Mouse (Mus musculus) midbrain, embryonic 16.5 days (tissue): ENCODE results near the gene Acer3. TPM values are rescaled to one million over a fixed set of nuclear protein-coding genes. Genes with fewer than 3 reads are reported as not detected.

Experiments
- ATAC-seq: fragments of 200-750 bp; cut with Nextera tagmentation; 2 replicates; pipeline ENCODE4 v1.8.0; 2017; ENCODE audit warnings: moderate TSS enrichment
- H3K27ac ChIP-seq: fragments of 300-500 bp; sonication (generic); 2 replicates; pipeline ENCODE4 v1.5.1; 2014; ENCODE audit warnings: mild to moderate bottlenecking, low read length, mixed read lengths
- H3K27me3 ChIP-seq: fragments of 300-500 bp; sonication (generic); 2 replicates; pipeline ENCODE4 v1.6.1; 2014; ENCODE audit warnings: low read depth, low read length, mixed read lengths; ENCODE audit not compliant: control insufficient read depth, insufficient read depth
- H3K36me3 ChIP-seq: fragments of 300-500 bp; sonication (generic); 2 replicates; pipeline ENCODE4 v1.6.1; 2014; ENCODE audit warnings: mild to moderate bottlenecking, low read length, moderate library complexity, mixed read lengths; ENCODE audit not compliant: control insufficient read depth, insufficient read depth
- H3K4me1 ChIP-seq: fragments of 300-500 bp; sonication (generic); 2 replicates; pipeline ENCODE4 v1.6.1; 2014; ENCODE audit warnings: mild to moderate bottlenecking, low read length, mixed read lengths; ENCODE audit not compliant: control insufficient read depth, insufficient read depth
- H3K4me2 ChIP-seq: fragments of 300-500 bp; sonication (generic); 2 replicates; pipeline ENCODE4 v1.6.1; 2014; ENCODE audit warnings: mild to moderate bottlenecking, low read length, mixed read lengths
- H3K4me3 ChIP-seq: fragments of 300-500 bp; sonication (generic); 2 replicates; pipeline ENCODE4 v1.5.1; 2014; ENCODE audit warnings: low read depth, mild to moderate bottlenecking, low read length, moderate library complexity, mixed read lengths
- H3K9ac ChIP-seq: fragments of 300-500 bp; sonication (generic); 2 replicates; pipeline ENCODE4 v1.6.1; 2014; ENCODE audit warnings: low read depth, low read length, mixed read lengths
- H3K9me3 ChIP-seq: fragments of 300-500 bp; sonication (generic); replicated peaks from 2 replicates; pipeline ENCODE4 v1.6.1; 2014; ENCODE audit warnings: mild to moderate bottlenecking, low read length, mixed read lengths; ENCODE audit not compliant: control insufficient read depth, poor library complexity, severe bottlenecking
- whole genome bisulfite sequencing: fragments of 180-500 bp; shearing (Covaris S2); extraction: QIAGEN DNeasy Blood & Tissue Kit; methylation state at CpG from one replicate; pipeline ENCODE4 v1.1.7; 2014; 5-methylcytosine and 5-hydroxymethylcytosine counted together
- polyA plus RNA-seq: library from polyadenylated mRNA; unstranded; fragments of >200 nt; fragmentation: Nextera tagmentation; extraction: Ambion mirVana; gene quantifications from 2 replicates; pipeline ENCODE4 v1.2.1, GENCODE M21; 2015

Gene Acer3
- polyA plus RNA-seq, 1 experiment from 2014 or later = 20.6 TPM

DNA sequence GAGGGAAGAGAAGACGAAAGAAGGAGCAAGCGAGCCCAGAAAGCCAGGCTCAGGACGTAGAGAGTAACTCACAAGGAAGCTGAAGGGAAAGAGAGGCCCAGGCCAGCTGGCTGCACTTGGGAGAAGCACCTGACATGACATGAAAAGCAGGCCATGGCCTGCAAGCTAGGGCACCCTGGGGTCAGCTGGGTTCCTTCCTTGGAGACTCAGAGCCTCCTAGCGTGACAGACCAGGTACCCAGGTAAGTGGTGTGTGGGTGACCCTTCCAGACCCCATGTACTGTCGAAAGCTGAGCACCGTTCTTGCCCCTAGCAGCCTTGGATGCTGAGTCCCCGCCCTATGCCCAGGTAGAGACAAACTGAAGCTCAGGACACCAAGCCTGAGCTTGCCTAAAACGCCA, 148.3 kb downstream of the Acer3 start:
- Histone ChIP-seq H3K9ac (no peak overlapping the region), H3K9me3 (no peaks in the 10 kb centered on the region), H3K27ac (no peak overlapping the region), H3K4me1 (peaks cover 8% of the 10 kb centered on the region), H3K4me3 (no peak overlapping the region), H3K4me2 (no peak overlapping the region), H3K36me3 (no peaks in the 10 kb centered on the region), H3K27me3 (no peaks in the 10 kb centered on the region)
- WGBS = 89% methylated on average over 8 of the region's 8 CpGs
- no peak for ATAC-seq

DNA sequence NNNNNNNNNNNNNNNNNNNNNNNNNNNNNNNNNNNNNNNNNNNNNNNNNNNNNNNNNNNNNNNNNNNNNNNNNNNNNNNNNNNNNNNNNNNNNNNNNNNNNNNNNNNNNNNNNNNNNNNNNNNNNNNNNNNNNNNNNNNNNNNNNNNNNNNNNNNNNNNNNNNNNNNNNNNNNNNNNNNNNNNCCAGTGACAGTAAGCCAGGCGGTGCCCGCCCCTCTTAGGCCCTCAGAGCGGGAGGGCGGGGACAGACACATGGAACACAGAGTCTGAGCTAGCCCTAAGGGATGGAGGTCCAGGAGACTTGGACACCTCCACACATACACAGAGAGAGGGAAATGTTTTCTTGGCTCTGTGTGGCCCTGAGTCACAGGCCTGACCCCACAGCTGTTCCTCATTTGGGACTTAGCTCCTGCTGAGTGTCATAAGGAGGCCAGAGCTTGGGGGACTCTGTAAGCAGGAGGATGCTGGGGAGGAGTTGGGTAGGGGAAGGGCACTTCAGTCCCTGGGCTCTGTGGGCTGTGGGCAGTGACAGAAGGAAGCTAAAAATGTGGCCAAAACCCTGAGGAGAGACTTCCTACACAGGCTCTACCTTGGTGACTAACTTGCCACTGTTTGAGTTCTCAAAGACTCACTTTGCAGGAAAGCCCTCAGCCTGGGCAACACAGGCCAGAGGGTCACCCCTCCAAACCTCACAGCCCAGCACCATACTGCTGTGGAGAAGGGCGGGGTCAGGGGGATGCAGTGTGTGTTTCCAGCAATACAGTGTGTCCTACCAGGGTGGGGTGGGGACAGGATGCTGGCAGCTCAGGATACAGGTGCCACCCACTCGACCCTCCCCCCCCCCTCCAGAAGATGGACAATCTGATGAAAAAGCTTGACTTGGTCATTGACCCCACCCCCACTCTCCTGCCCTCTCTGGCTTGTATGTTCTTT, 149.6 kb downstream of the Acer3 start:
- 64% methylated on average over 6 of the region's 6 CpGs for WGBS
- Histone ChIP-seq H3K27ac (no peak overlapping the region), H3K36me3 (no peaks in the 10 kb centered on the region), H3K4me3 (no peak overlapping the region), H3K4me2 (no peak overlapping the region), H3K27me3 (no peaks in the 10 kb centered on the region), H3K4me1 (no peaks in the 10 kb centered on the region), H3K9me3 (no peaks in the 10 kb centered on the region), H3K9ac (no peak overlapping the region)
- no peak for ATAC-seq

DNA sequence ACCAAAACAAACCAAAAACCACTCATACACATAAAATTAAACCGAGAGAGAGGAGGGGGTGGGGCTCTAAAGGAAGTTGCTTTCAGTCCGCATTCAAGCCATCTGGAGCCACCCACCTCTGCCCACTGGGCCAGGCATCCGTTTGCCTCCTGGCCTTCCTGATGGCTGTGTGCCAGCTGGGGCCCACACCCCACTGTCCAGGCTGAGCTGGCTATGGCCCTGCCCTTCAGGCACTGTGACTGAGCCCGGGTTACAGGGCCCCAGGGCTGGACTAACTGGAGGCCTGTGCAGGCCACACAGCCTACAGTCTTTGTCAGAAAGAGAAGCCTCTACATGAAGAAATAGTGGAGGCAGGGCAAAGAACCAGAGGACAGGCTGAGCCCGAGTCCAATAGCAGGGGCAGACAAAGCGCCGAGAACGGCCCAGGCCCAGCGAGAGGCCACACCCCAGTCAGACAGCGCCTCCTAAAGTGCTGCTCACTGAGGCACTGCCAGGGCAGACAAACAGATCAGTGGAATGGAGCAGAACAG, 155.9 kb downstream of the Acer3 start:
- Histone ChIP-seq H3K9ac (peak overlapping the region; percentile 41; the same call in 1 of the 2 replicates), H3K27me3 (no peaks in the 10 kb centered on the region), H3K4me2 (no peak overlapping the region), H3K36me3 (no peaks in the 10 kb centered on the region; the same call in 1 of the 2 replicates), H3K27ac (0 out of 2 replicates have a peak overlapping the region, but pooled peaks have one; percentile 9), H3K4me3 (no peak overlapping the region), H3K9me3 (no peaks in the 10 kb centered on the region), H3K4me1 (no peaks in the 10 kb centered on the region; the same call in 1 of the 2 replicates)
- peak; percentile 56; the same call in 1 of the 2 replicates for ATAC-seq
- WGBS = 61% methylated on average over 10 of the region's 10 CpGs

DNA sequence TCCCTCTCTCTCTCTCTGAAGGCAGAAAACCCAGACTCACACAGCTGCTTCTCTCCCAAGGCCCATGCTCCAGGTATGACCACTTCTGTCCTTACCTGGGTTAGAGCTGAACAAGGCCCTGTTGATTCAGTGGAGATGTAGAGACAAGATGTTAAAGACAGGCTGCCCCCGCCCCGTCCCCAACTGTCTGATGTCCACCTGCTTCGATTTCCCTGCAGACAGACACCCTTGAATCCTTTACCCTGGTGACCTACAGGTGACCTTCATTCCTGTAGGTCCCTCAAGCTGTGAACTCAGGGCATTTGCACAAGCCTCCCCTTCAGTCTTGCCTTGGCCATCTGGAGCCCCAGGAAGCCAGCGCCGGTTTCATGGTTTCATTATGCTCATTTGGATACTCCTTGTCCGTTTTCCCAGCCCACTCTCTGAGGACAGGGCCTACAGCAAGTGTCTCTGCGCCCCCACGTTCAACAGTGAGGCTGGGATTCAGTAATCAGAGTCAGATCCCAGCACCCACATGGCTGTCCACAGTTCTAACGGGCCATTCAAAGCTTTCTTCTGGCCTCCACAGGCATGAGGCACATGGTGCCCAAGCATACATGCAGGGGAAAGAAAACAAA, 156.5 kb downstream of the Acer3 start:
- no peak overlapping the region for H3K4me2 ChIP-seq
- H3K9ac ChIP-seq = no peak overlapping the region; the same call in 1 of the 2 replicates
- no peaks in the 10 kb centered on the region for H3K9me3 ChIP-seq
- ATAC-seq = no peak
- no peaks in the 10 kb centered on the region for H3K27me3 ChIP-seq
- no peak overlapping the region for H3K4me3 ChIP-seq
- H3K27ac ChIP-seq = no peak overlapping the region
- no peaks in the 10 kb centered on the region; the same call in 1 of the 2 replicates for H3K4me1 ChIP-seq
- 77% methylated on average over 9 of the region's 9 CpGs for WGBS
- no peaks in the 10 kb centered on the region; the same call in 1 of the 2 replicates for H3K36me3 ChIP-seq

DNA sequence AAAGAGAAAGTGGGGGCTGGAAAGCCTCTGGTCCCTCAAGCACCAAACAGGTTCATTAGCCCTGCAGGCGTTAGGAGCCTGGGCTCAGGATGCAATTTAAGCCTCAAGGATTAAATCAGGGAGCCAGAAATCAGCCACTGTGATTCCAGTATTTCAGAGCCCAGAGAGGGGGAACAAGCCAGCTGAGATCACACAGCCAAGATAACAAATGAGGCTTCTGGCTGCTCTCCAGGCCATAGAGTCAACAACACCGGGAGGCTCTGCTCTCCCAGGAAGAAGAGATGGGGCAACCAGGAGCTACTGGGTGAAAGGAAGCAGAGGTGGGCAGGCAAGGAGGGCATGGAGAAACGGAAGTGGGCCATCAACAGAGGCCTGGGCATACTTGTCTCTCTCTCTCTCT, 157.3 kb downstream of the Acer3 start:
- no peak for ATAC-seq
- Histone ChIP-seq H3K4me1 (no peaks in the 10 kb centered on the region; the same call in 1 of the 2 replicates), H3K4me3 (no peak overlapping the region), H3K9ac (no peak overlapping the region), H3K36me3 (no peaks in the 10 kb centered on the region; the same call in 1 of the 2 replicates), H3K27ac (no peak overlapping the region), H3K4me2 (no peak overlapping the region), H3K9me3 (no peaks in the 10 kb centered on the region), H3K27me3 (no peaks in the 10 kb centered on the region)
- 50% methylated on average over 3 of the region's 3 CpGs for WGBS

DNA sequence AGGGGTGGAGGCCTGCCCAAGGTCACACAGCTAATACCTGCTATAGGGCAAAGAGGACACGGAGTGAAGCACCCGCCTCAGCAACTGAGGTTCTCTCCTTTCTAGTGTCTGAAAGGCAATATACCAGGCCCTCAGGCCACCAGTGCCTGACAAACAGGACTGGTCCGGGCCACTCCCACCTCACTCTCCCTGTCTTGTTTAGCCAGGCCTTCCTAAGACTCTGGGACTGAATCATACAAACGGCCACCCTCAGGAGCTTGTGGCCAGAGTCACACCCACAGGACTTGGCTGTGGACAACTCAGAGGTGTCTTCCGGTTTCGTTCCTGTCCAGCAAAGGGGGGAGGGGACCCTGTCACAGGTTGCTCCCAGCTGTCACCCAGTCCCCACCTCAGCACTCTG, 158.8 kb downstream of the Acer3 start:
- H3K4me2 ChIP-seq = no peak overlapping the region
- ATAC-seq = no peak
- WGBS = 87% methylated on average over 6 of the region's 6 CpGs
- H3K4me3 ChIP-seq = no peak overlapping the region
- no peak overlapping the region for H3K9ac ChIP-seq
- H3K36me3 ChIP-seq = no peaks in the 10 kb centered on the region; the same call in 1 of the 2 replicates
- peaks cover 4% of the 10 kb centered on the region; the same call in 1 of the 2 replicates for H3K4me1 ChIP-seq
- no peaks in the 10 kb centered on the region for H3K27me3 ChIP-seq
- H3K27ac ChIP-seq = no peak overlapping the region
- H3K9me3 ChIP-seq = no peaks in the 10 kb centered on the region

DNA sequence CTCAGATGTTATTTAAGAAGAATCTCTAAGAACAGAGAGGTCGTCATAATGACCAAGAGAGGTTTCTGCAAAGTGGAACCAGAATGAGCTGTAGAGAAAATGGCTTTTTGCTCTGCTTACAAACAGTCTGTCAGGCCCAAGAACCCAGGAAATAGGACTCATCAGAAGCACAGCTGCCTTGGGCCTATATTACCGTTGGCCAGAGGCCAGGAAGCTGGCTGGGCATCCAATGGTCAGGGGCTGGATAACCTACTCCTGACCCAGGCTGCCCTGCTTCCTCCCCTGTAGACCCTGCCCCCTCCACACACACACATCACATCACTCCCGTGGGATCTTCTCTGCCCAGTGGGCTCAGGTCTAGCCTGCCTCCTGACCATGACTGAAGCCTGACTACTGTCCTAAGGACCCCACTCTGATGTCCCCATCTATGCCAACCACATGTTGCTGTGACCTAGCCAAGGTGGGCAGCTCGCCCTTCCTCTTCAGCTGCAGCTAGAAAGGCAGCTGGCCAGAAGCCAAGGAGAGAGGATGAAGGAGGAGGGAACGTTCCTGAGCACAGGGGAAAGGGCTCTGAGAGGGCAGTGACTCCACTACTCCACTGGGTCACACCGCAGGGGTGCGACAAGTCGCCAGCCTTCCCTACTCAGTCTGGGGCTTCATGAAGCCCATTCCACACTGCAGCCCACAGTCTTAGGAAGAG, 160.8 kb downstream of the Acer3 start:
- H3K9ac ChIP-seq = no peak overlapping the region
- H3K4me3 ChIP-seq = no peak overlapping the region
- no peak overlapping the region for H3K27ac ChIP-seq
- H3K27me3 ChIP-seq = no peaks in the 10 kb centered on the region
- H3K4me1 ChIP-seq = peaks cover 9% of the 10 kb centered on the region; the same call in 1 of the 2 replicates
- no peak overlapping the region for H3K4me2 ChIP-seq
- no peaks in the 10 kb centered on the region; the same call in 1 of the 2 replicates for H3K36me3 ChIP-seq
- no peak for ATAC-seq
- H3K9me3 ChIP-seq = no peaks in the 10 kb centered on the region
- 60% methylated on average over 8 of the region's 8 CpGs for WGBS

DNA sequence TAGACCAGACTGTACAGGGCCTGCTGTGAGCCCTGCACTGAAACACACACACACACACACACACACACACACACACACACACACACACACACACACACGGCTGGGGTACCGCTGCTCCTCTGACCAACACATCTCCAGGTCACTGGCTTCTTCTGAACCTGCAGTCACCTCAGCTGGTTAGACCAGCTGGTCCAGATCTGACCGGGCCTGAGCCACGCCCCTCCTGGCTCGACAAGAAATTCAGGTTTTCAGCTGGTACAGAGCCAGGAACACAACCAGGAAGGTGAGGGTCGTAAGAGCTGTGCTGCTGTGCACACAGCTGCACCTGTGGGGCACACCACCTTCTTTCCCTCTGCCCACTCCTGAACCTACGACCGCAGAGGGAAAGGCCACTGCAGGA, 162.5 kb downstream of the Acer3 start:
- 62% methylated on average over 8 of the region's 8 CpGs for WGBS
- Histone ChIP-seq H3K36me3 (no peaks in the 10 kb centered on the region; the same call in 1 of the 2 replicates), H3K4me2 (no peak overlapping the region), H3K4me1 (peaks cover 9% of the 10 kb centered on the region; the same call in 1 of the 2 replicates), H3K9me3 (no peaks in the 10 kb centered on the region), H3K9ac (no peak overlapping the region), H3K4me3 (no peak overlapping the region), H3K27me3 (no peaks in the 10 kb centered on the region), H3K27ac (no peak overlapping the region)
- ATAC-seq = no peak
